Mouse (Mus musculus) G1E (cell line): ENCODE measurements at regions not wholly inside any gene's neighbourhood (a gene's known extent, or its start where the extent isn't known, plus 50 kb on each side); places are given as distances from the start of the nearest gene placed in this dataset.

Source experiments
- CTCF ChIP-seq: IDR thresholded peaks from 2 replicates; pipeline ENCODE4 v1.5.1; 2012; ENCODE audit warnings: low read depth, low read length, inconsistent platforms, mixed read lengths
- GATA1 ChIP-seq: IDR thresholded peaks from 2 replicates; pipeline ENCODE4 v1.6.1; 2012; ENCODE audit warnings: borderline replicate concordance, low read length, inconsistent platforms, mixed read lengths
- GATA2 ChIP-seq: IDR thresholded peaks from 2 replicates; pipeline ENCODE4 v1.6.1; 2012; ENCODE audit warnings: low read depth, low read length, inconsistent platforms, borderline replicate concordance
- POLR2AphosphoS5 ChIP-seq: IDR thresholded peaks from 2 replicates; pipeline ENCODE4 v1.6.1; 2012; ENCODE audit warnings: low read depth, low read length, inconsistent platforms; ENCODE audit not compliant: insufficient replicate concordance
- TAL1 ChIP-seq: conservative IDR thresholded peaks from 2 replicates; pipeline ENCODE4 v1.6.1; 2012; ENCODE audit warnings: low read depth, low read length, inconsistent platforms, mixed read lengths

GRCm38 (mm10) chr3:52194216-52194615, 73.9 kb upstream of the Foxo1 start:
- TF ChIP-seq CTCF (no peak), POLR2AphosphoS5 (no peak), TAL1 (no peak), GATA1 (no peak), GATA2 (no peak)
